Mouse (Mus musculus) stomach, postnatal 0 days (tissue): ENCODE results near the gene Mycbp2. TPM values are rescaled to one million over a fixed set of nuclear protein-coding genes. Genes with fewer than 3 reads are reported as not detected.

ENCODE experiments used
- ATAC-seq: fragments of 200-750 bp; cut with Nextera tagmentation; 2 replicates; pipeline ENCODE4 v1.8.0; 2017; ENCODE audit not compliant: low FRiP score, low TSS enrichment
- DNase-seq: peaks from one replicate; pipeline ENCODE4 v3.0.0-alpha.2; 2016; ENCODE audit warnings: low spot score
- H3K27ac ChIP-seq: fragments of 300-500 bp; sonication (generic); replicated peaks from 2 replicates; pipeline ENCODE4 v1.5.1; 2014; ENCODE audit warnings: mild to moderate bottlenecking, control low read depth
- H3K27me3 ChIP-seq: fragments of 300-500 bp; sonication (generic); 2 replicates; pipeline ENCODE4 v1.6.1; 2014; ENCODE audit warnings: low read length; ENCODE audit not compliant: control insufficient read depth, insufficient read depth
- H3K36me3 ChIP-seq: fragments of 300-500 bp; sonication (generic); 2 replicates; pipeline ENCODE4 v1.6.1; 2014; ENCODE audit warnings: low read length, mixed read lengths; ENCODE audit not compliant: control insufficient read depth, insufficient read depth
- H3K4me1 ChIP-seq: fragments of 300-500 bp; sonication (generic); replicated peaks from 2 replicates; pipeline ENCODE4 v1.6.1; 2014; ENCODE audit warnings: antibody characterized with exemption; ENCODE audit not compliant: control insufficient read depth, insufficient read depth
- H3K4me2 ChIP-seq: fragments of 300-500 bp; sonication (generic); replicated peaks from 2 replicates; pipeline ENCODE4 v1.6.1; 2014; ENCODE audit warnings: low read depth, mild to moderate bottlenecking, control low read depth, moderate library complexity
- H3K4me3 ChIP-seq: fragments of 300-500 bp; sonication (generic); 2 replicates; pipeline ENCODE4 v1.5.1; 2014; ENCODE audit warnings: low read depth, low read length, control low read depth
- H3K9ac ChIP-seq: fragments of 300-500 bp; sonication (generic); 2 replicates; pipeline ENCODE4 v1.6.1; 2014; ENCODE audit warnings: mild to moderate bottlenecking, low read length, control low read depth, mixed read lengths
- H3K9me3 ChIP-seq: fragments of 300-500 bp; sonication (generic); 2 replicates; pipeline ENCODE4 v1.6.1; 2016; ENCODE audit warnings: low read length; ENCODE audit not compliant: control insufficient read depth
- CTCF ChIP-seq: IDR thresholded peaks from 2 replicates; pipeline ENCODE4 v1.5.1; 2016; ENCODE audit warnings: antibody characterized with exemption, low read depth, mild to moderate bottlenecking, moderate library complexity
- EP300 ChIP-seq: optimal IDR thresholded peaks from 2 replicates; pipeline ENCODE3; 2016; ENCODE audit warnings: antibody characterized with exemption
- WGBS: fragments of 180-500 bp; shearing (Covaris S2); extraction: QIAGEN DNeasy Blood & Tissue Kit; methylation state at CpG from one replicate; pipeline ENCODE4 v1.1.7; 2014; 5-methylcytosine and 5-hydroxymethylcytosine counted together
- polyA plus RNA-seq: library from polyadenylated mRNA; unstranded; fragments of >200 nt; fragmentation: Nextera tagmentation; extraction: Ambion mirVana; gene quantifications from 2 replicates; pipeline ENCODE4 v1.2.1, GENCODE M21; 2015

Gene Mycbp2
- polyA plus RNA-seq, 1 experiment from 2014 or later: 21.3 TPM

GRCm38 (mm10) chr14:103072731-103073130, 273.9 kb downstream of the Mycbp2 start:
- no peaks in the 10 kb centered on the region for H3K27me3 ChIP-seq
- H3K9ac ChIP-seq: no peak overlapping the region
- H3K4me1 ChIP-seq: no peaks in the 10 kb centered on the region
- peaks cover 9% of the 10 kb centered on the region; the same call in 1 of the 2 replicates for H3K36me3 ChIP-seq
- DNase-seq: no peak
- 93% methylated on average over 4 of the region's 4 CpGs for WGBS
- TF ChIP-seq CTCF (no peak), EP300 (no peak)
- ATAC-seq: no peak
- no peaks in the 10 kb centered on the region for H3K9me3 ChIP-seq
- no peak overlapping the region for H3K4me2 ChIP-seq
- no peak overlapping the region for H3K4me3 ChIP-seq
- H3K27ac ChIP-seq: no peak overlapping the region

GRCm38 (mm10) chr14:103071471-103071870, 275.1 kb downstream of the Mycbp2 start:
- Histone ChIP-seq H3K9ac (no peak overlapping the region), H3K27ac (no peak overlapping the region), H3K4me1 (no peaks in the 10 kb centered on the region), H3K9me3 (no peaks in the 10 kb centered on the region), H3K4me3 (no peak overlapping the region), H3K27me3 (no peaks in the 10 kb centered on the region), H3K36me3 (peaks cover 9% of the 10 kb centered on the region; the same call in 1 of the 2 replicates), H3K4me2 (no peak overlapping the region)
- DNase-seq (no peak), ATAC-seq (no peak)
- TF ChIP-seq EP300 (no peak), CTCF (no peak)
- 91% methylated on average over 12 of the region's 12 CpGs for WGBS

- 2% methylated on average over 10 of the region's 10 CpGs for whole genome bisulfite sequencing
- Histone ChIP-seq H3K4me2 (peak overlapping the region; percentile 96), H3K27me3 (no peaks in the 10 kb centered on the region), H3K27ac (peak overlapping the region; percentile 94), H3K36me3 (peaks cover 9% of the 10 kb centered on the region; the same call in 1 of the 2 replicates), H3K4me1 (no peaks in the 10 kb centered on the region), H3K9ac (peak overlapping the region; percentile 79), H3K4me3 (peak overlapping the region; percentile 73), H3K9me3 (no peaks in the 10 kb centered on the region)
- DNase-seq: peak; percentile 24
- no peak for TF ChIP-seq CTCF
- no peak for TF ChIP-seq EP300
- ATAC-seq: 0 out of 2 replicates have a peak, but pooled peaks have one; percentile 2
Measured at GRCm38 (mm10) chr14:103070790-103071189, 275.8 kb downstream of the Mycbp2 start.

- under 1% methylated on average over 65 of the region's 65 CpGs for WGBS
- Histone ChIP-seq H3K36me3 (peaks cover 5% of the 10 kb centered on the region; the same call in 1 of the 2 replicates), H3K9me3 (no peaks in the 10 kb centered on the region), H3K9ac (peak within 1 kb of the TSS; percentile 79), H3K27me3 (no peaks in the 10 kb centered on the region), H3K4me1 (no peaks in the 10 kb centered on the region), H3K4me3 (peak within 1 kb of the TSS; percentile 73), H3K27ac (peak within 1 kb of the TSS; percentile 94), H3K4me2 (peak within 1 kb of the TSS; percentile 96)
- DNase-seq (peak; percentile 97), ATAC-seq (peak; percentile 98)
- no peak for TF ChIP-seq EP300
- TF ChIP-seq CTCF: peak; percentile 65
Measured at GRCm38 (mm10) chr14:103069864-103070611, 276.6 kb downstream of the Mycbp2 start, which contains the start of gene Cln5. Gene Cln5, plus strand, starts transcription at chr14:103070216.

GRCm38 (mm10) chr14:103069465-103069863, 277.1 kb downstream of the Mycbp2 start:
- no peak for DNase-seq
- peak overlapping the region; percentile 73 for H3K4me3 ChIP-seq
- peak overlapping the region; percentile 96 for H3K4me2 ChIP-seq
- TF ChIP-seq EP300 (no peak), CTCF (no peak)
- no peak for ATAC-seq
- H3K4me1 ChIP-seq: no peaks in the 10 kb centered on the region
- peak overlapping the region; percentile 94 for H3K27ac ChIP-seq
- H3K27me3 ChIP-seq: no peaks in the 10 kb centered on the region
- peaks cover 2% of the 10 kb centered on the region; the same call in 1 of the 2 replicates for H3K36me3 ChIP-seq
- H3K9me3 ChIP-seq: no peaks in the 10 kb centered on the region
- H3K9ac ChIP-seq: peak overlapping the region; percentile 79; the same call in 1 of the 2 replicates
- 15% methylated on average over 12 of the region's 12 CpGs for WGBS
